Mouse (Mus musculus): Measurements from ENCODE around the gene Zfp759.
A peak's percentile ranks its signal among the peaks of the same experiment; 100 is the strongest.
"Not testable (repeated sequence)": the region's sequence is repeated elsewhere in the genome, so short reads cannot be mapped to it uniquely, and the experiment has no call there.

The Zfp759 gene

DNA sequence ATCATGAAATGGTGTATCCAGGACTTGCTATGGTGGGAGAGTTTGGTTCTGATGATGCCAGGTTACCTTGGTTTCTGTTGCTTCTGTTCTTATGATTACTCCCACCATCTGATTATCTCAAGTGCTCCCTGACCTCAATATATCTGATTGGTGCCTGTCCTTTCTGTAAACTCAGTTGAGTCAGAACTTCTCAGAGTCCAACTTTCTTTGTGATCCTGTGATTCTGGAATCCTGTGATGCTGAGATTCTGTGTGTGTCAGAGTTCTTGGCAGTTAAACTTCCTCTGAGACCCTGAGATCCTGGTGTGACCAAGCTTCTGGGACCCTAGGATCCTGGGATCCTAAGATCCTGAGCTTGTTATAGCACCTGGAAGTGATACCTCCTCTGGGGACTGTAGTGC lies at the start of gene Zfp759:
TSS of gene Zfp759 (plus strand) at position 301 of the 400 bp plus-strand sequence.
- not testable (repeated sequence) for DNase-seq (ENCODE audit: low spot score in 2 of 2)

DNA sequence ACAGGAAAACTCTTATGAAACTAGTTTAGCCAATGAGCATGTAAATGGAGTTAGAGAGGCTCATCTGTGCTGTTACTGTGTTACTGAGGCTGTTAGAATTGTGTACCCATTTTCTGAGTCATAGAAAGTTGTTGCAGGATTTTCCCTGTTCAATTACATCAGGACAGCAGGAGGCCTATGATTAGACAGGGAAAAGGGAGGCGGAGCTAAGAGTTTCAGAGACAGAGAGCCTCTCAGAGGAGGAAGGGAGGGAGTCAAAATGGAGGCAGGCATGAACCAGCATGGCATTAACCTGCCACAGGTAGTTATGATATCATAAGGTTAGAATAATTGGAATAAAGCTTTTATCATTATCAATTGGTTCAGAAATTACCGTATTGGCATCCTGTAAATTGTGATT lies 48.7 kb upstream of the Zfp759 start:
- DNase-seq (ENCODE audit: low spot score in 2 of 2): no peak

DNA sequence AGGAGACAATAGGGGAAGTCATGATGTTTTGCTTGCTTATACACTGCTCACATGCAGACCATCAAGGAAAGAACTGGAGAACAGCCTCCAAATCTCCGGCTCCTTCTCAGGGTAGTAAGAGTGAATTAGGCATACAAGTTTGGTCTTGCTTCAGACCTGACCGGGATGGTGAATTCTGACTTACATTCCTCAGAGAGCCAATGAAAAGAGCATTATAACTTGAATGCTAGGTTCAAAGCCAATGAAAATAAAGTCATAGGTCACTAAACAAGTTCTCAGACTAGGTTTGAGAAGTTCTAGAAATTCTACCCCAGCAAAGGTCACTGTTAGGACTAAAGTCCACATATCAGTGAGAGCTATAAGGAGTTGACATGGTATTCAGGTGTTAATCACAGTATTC lies 44.2 kb upstream of the Zfp759 start:
- DNase-seq (ENCODE audit: low spot score in 2 of 2): no peak

DNA sequence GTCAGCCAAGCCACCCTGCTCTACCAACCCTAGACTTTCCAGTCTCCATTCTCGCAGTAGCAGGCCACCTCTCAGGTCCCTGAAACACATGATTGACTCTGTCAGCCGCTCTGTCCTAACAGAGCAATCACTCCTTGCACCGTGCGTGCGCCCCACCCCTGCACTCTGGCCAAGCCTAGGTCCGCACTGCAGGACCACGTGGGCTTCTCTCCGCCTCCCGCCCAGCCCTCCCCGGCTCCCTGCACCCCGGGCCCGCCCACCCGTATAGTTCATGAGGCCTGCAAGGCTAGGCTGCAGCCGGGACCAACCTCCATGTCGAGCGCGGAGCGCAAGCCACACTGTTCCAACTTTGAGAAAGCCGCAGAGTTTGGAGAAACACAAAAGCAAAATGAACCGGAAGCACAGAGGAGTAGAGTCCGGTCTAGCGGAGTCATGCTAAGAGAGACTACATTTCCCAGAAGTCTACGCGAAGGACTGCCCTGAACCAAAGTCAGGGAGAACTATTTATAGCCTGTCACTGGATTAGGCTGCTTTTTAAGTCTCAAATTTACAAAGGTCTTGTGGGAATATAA lies 40.2 kb upstream of the Zfp759 start:
- DNase-seq (ENCODE audit: low spot score in 2 of 2): peak; percentile 44 to 67

- DNase-seq (ENCODE audit: low spot score in 2 of 2): no peak
Measured at GRCm38 (mm10) chr13:67081946-67082345, 39.5 kb upstream of the Zfp759 start.

DNA sequence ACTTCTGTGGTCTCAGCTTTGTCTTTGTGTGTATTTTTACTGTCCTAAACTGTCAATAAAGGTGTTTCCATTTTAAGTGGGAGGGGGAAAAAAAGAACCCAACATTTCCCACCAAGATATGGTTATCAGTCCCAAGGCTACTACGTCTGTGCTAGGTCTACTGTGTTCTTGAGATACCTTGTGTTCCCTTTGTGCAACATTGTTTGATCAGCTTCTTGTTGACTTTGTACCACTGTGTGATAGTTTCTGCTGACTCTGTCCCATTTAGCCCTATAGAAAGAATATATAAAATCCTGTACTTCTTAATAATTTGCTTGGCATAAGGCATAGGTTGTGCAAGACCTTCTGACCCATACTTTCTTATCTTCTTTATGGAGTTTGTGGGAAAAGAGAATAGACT lies 31.3 kb upstream of the Zfp759 start:
- no peak for DNase-seq (ENCODE audit: low spot score in 2 of 2)

- DNase-seq (ENCODE audit: low spot score in 2 of 2): no peak
Measured at GRCm38 (mm10) chr13:67097876-67098275, 23.6 kb upstream of the Zfp759 start, which contains the start of gene Zfp708. Gene Zfp708 (minus strand): TSS chr13:67097976.

GRCm38 (mm10) chr13:67107681-67108080 lies 13.8 kb upstream of the Zfp759 start:
- no peak for DNase-seq (ENCODE audit: low spot score in 2 of 2)

DNA sequence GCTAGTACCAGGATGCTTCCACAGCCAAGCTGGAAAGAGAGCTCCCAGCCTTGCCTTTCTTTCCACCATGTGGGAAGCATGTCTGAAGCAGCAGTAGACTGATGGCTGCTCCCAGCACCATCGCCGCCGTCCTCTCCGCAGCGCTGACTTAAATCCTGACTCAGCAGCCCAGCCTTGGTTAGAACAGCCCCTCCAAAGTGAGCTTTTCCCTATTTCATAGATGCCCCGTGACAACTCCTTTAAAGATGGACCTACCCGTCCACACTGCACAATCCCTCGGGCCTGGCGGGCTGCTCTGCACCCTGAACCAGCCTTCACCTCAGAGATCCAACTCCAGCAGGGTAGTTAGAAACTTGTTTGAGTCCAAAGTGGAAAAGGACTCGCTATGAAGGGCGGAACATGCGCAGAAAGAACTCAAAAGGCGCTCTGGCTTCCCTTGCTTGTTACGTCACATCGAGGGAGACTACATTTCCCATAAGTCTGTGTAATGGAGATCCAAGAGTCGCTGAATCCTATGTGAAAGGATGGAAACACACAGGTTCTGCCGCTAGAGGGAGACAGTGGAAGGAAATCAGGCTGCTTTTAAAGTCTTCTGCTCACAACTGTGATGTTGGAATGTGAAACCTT lies 13.2 kb upstream of the Zfp759 start, which contains the start of gene Gm28557:
TSS of gene Gm28557 (minus strand) at position 411 of the 627 bp plus-strand sequence.
- DNase-seq (ENCODE audit: low spot score in 2 of 2): peak; percentile 89 to 98

DNA sequence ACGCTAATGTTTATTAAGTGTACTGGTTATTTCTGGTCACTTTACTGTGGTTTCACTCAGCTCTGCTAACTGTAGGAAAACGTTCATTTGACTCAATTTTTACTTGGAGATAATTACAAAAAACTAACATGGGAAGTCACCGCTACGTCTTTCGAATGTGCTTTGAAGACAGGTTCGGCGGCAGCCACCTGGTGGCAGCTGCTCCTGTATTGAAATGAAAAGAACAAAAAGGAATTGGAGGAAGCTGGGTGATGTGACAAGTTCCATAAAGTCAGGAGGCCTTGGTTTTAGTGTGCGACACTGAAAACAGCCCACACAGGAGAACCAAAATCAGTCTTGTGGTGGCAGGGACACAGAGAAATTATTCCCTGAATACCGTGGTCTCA lies 12.6 kb upstream of the Zfp759 start:
- no peak for DNase-seq (ENCODE audit: low spot score in 2 of 2)

DNA sequence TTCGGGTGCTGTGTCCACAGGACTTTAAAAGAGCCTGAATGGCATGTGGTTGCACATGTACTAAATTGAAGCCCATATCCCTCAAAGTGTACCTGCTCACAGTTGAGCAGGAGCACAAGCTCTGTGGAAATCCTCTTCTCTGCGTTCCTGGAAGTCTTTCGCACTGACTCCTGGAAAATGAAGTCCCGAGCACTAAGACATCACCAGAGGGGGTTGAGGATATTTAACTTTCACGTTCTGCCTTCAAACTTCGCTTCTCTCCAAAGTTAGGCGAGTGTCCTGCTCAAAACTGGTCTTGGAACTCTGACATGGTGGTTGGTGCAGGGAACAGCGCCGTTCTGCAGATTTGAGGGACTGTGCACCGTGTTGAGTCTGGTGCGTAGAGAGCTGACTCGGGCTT lies 9.4 kb upstream of the Zfp759 start:
- DNase-seq (ENCODE audit: low spot score in 2 of 2): peak in 1 of 2 experiments; percentile 19

DNA sequence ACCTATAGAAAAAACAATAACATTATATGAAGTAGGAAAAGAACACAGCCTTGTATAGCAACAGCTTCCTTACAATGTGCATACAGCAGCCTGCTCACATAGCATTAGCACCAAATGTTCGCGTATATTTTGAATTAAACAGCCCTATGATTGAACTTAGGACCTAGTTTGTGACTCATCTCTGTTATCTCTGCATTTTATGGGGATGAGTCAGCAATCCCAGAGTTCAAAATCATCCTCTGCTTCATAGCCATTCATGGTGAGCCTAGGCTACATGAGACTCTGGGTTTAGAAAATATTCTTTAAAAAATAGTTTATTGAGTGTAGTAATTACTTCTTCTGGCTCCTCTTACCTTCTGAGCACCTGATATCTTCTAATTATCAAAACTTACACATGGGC lies 8.2 kb upstream of the Zfp759 start:
- no peak for DNase-seq (ENCODE audit: low spot score in 2 of 2)

DNA sequence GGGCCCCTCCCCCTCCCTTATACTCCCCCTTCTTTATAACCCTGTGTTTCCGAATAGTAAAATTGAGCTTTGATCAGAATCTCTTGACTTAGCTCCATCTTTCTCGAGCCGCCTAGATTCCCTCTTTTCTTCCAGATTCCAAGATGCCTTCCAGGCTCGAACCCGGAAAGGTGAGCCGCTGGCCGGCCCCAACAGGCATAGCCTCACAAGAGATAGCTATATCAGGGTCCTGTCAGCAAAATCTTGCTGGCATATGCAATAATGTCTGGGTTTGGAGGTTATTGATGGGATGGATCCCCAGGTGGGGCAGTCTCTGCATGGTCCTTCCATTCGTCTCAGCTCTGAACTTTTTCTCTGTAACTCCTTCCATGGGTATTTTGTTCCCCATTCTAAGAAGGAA lies 5.3 kb upstream of the Zfp759 start, which contains the start of gene Rslcan18:
TSS of gene Rslcan18 (minus strand) at position 101 of the 400 bp plus-strand sequence.
- not testable (repeated sequence) for DNase-seq (ENCODE audit: low spot score in 2 of 2)

DNA sequence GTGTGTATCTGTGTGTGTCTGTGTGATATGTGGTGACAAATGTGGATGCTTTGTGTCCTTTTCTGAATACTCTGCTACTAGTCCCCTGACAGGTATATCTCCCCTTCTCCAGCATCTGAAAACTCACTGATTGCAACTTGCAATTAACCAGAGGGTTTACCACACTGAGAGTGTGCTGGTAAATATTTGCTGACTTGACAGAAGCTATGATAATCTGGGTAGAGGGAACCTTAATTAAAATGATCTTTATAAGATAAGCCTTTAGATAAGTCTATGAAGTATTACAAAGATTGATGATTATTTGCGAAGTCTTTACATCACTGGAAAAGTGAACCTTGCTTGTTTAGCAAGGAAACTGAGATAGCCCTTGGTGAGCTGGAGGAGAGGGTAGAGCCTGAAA lies 3.0 kb downstream of the Zfp759 start:
- no peak for DNase-seq (ENCODE audit: low spot score in 2 of 2)

- not testable (repeated sequence) for DNase-seq (ENCODE audit: low spot score in 2 of 2)
Measured at GRCm38 (mm10) chr13:67127507-67127906, 6.0 kb downstream of the Zfp759 start.

DNA sequence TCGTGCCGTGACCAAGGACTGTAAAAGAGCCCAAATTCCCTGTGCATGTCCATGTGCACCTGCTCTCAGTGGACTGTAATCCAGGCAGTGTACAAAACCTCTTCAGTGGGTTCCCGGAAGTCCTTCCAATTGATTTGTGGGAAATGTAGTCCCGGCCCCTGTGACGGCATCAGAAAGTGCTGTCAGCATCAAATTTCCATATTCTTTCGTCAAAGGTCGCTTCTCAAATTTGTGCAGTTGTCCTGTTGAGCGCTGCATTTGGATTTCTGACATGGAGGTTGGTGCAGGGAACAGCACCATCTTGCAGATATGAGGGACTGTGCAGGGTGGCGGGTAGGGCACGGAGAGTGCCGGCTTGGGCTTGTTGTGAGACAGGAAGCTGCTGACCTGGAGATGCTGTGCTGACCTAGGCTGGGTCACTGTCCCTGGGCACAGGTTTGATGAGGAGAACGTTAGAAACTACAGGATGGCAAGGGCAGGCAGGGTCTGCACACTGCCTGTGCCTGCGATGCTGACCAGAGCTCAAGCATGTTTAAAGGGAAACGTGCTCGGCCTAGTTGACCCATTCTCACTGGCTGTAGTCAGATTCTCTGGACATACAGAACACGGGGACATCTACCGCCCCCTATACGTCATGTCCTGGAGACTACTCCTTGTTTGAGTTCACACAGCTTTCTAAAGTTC lies 6.7 kb downstream of the Zfp759 start:
- peak; percentile 83 to 94 for DNase-seq (ENCODE audit: low spot score in 2 of 2)

DNA sequence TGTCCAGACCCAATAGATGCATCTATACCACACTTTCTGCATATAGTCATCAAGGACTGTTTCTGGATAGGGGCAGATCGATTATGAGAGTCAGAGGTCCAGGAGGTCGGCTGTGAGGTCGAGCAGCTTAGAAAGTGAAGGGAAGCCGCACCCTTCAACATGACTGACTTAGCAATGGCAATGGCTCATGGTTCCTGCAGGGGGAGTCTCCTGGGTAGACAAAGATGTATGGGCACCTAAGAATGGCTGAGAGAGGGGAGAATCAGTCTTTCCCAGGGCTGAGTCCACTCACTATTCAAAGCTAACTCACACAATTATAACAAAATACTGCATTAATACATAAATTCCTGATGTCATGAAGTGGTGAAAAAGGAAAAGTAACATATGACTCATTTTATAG lies 44.7 kb downstream of the Zfp759 start:
- not testable (repeated sequence) for DNase-seq (ENCODE audit: low spot score in 2 of 2)

DNA sequence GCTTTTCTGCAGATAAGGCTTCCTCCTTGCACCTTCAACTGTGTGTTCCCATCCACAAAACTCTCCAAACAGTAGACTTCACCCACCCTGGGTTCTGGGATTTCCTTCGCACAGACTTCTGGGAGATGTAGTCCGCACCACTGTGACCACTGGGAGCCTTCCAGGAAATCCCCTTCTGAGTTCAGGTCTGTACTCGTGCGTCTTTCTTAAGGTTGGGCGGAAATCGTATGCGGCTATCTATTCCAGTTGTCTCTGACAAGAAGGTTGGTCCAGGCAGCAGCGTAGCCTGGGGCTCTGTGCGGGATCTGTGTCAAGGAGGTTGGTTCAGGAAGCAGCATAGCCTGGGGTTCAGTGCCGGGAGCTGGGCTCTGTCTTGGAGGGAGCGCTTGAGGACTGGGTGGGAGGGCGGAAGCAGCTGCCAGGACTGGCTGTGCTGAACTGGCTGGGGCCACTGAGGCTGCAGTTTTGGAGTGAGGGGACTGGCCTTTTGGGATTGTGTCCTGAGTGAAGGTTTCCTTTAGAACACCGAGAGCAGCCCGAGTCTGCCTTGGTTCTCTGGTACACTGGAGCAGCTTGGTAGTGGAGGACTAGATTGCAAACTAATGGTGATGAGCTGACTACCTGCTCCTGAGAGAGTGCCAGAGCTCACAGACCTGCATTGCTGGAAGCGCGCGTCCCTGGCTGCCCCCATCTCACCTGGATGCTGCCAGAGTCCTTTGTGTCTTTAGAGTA lies 51.7 kb downstream of the Zfp759 start, which contains the start of gene Rsl1:
TSS of gene Rsl1 (plus strand) at position 192 of the 732 bp plus-strand sequence.
- DNase-seq (ENCODE audit: low spot score in 2 of 2): peak; percentile 47 to 82

GRCm38 (mm10) chr13:67173723-67174055 lies 52.2 kb downstream of the Zfp759 start:
- DNase-seq (ENCODE audit: low spot score in 2 of 2): no peak
